Mouse (Mus musculus): Measurements from ENCODE around the gene Tspo. TPM values are rescaled to one million over a fixed set of nuclear protein-coding genes. Genes with fewer than 3 reads are reported as not detected.

Gene Tspo
- polyA plus RNA-seq, 1 experiment from 2014 or later, result 202 TPM

- Histone ChIP-seq H3K27ac (replicated peaks) (no peak overlapping the region), H3K9ac (no peak overlapping the region), H3K4me1 (replicated peaks) (peaks cover 37% of the 10 kb centered on the region), H3K27me3 (peaks cover 80% of the 10 kb centered on the region), H3K4me3 (replicated peaks) (no peak overlapping the region), H3K9me3 (replicated peaks) (no peaks in the 10 kb centered on the region), H3K36me3 (replicated peaks) (no peaks in the 10 kb centered on the region), H3K4me2 (no peak overlapping the region)
- 51% methylated on average over 4 of the region's 4 CpGs for WGBS (ENCODE audit: insufficient replicate concordance)
- no peak for ATAC-seq (ENCODE audit: insufficient read depth)
Observed at GRCm38 (mm10) chr15:83528892-83529291, 34.5 kb upstream of the Tspo start.

GRCm38 (mm10) chr15:83529765-83530164, 33.6 kb upstream of the Tspo start:
- Histone ChIP-seq H3K9me3 (replicated peaks) (no peaks in the 10 kb centered on the region), H3K4me2 (no peak overlapping the region), H3K36me3 (replicated peaks) (no peaks in the 10 kb centered on the region), H3K9ac (no peak overlapping the region), H3K27me3 (peaks cover 71% of the 10 kb centered on the region), H3K27ac (replicated peaks) (no peak overlapping the region), H3K4me3 (replicated peaks) (no peak overlapping the region), H3K4me1 (replicated peaks) (peaks cover 30% of the 10 kb centered on the region)
- WGBS (ENCODE audit: insufficient replicate concordance), result 53% methylated on average over 5 of the region's 5 CpGs
- ATAC-seq (ENCODE audit: insufficient read depth), result no peak

GRCm38 (mm10) chr15:83530233-83530632, 33.2 kb upstream of the Tspo start:
- no peak overlapping the region for H3K4me3 ChIP-seq (replicated peaks)
- no peak for ATAC-seq (ENCODE audit: insufficient read depth)
- no peak overlapping the region for H3K4me2 ChIP-seq
- H3K27me3 ChIP-seq, result peaks cover 67% of the 10 kb centered on the region
- no peak overlapping the region for H3K9ac ChIP-seq
- WGBS (ENCODE audit: insufficient replicate concordance), result 32% methylated on average over 9 of the region's 9 CpGs
- H3K9me3 ChIP-seq (replicated peaks), result no peaks in the 10 kb centered on the region
- no peaks in the 10 kb centered on the region for H3K36me3 ChIP-seq (replicated peaks)
- no peak overlapping the region; the same call in 1 of the 2 replicates for H3K27ac ChIP-seq (replicated peaks)
- peaks cover 30% of the 10 kb centered on the region for H3K4me1 ChIP-seq (replicated peaks)

- Histone ChIP-seq H3K36me3 (replicated peaks) (no peaks in the 10 kb centered on the region), H3K27me3 (peaks cover 62% of the 10 kb centered on the region), H3K4me1 (replicated peaks) (peaks cover 28% of the 10 kb centered on the region), H3K9ac (no peak overlapping the region), H3K27ac (replicated peaks) (no peak overlapping the region; the same call in 1 of the 2 replicates), H3K9me3 (replicated peaks) (no peaks in the 10 kb centered on the region), H3K4me3 (replicated peaks) (no peak overlapping the region), H3K4me2 (no peak overlapping the region)
- no peak for ATAC-seq (ENCODE audit: insufficient read depth)
- 43% methylated on average over 6 of the region's 6 CpGs for WGBS (ENCODE audit: insufficient replicate concordance)
Observed at GRCm38 (mm10) chr15:83530688-83531087, 32.7 kb upstream of the Tspo start.

GRCm38 (mm10) chr15:83531961-83532469, 31.4 kb upstream of the Tspo start:
- H3K27me3 ChIP-seq, result peaks cover 49% of the 10 kb centered on the region
- WGBS (ENCODE audit: insufficient replicate concordance), result 67% methylated on average over 5 of the region's 5 CpGs

GRCm38 (mm10) chr15:83532606-83533005, 30.8 kb upstream of the Tspo start:
- ATAC-seq (ENCODE audit: insufficient read depth), result no peak
- H3K27me3 ChIP-seq, result peaks cover 43% of the 10 kb centered on the region
- H3K4me1 ChIP-seq (replicated peaks), result peaks cover 9% of the 10 kb centered on the region
- no peaks in the 10 kb centered on the region for H3K36me3 ChIP-seq (replicated peaks)
- no peak overlapping the region for H3K9ac ChIP-seq
- 44% methylated on average over 7 of the region's 7 CpGs for WGBS (ENCODE audit: insufficient replicate concordance)
- no peak overlapping the region for H3K4me2 ChIP-seq
- H3K27ac ChIP-seq (replicated peaks), result no peak overlapping the region
- no peak overlapping the region for H3K4me3 ChIP-seq (replicated peaks)
- H3K9me3 ChIP-seq (replicated peaks), result no peaks in the 10 kb centered on the region

More at GRCm38 (mm10) chr15:83531961-83532469, 31.4 kb upstream of the Tspo start:
- peaks cover 15% of the 10 kb centered on the region for H3K4me1 ChIP-seq (replicated peaks)
- H3K4me3 ChIP-seq (replicated peaks), result no peak overlapping the region
- no peaks in the 10 kb centered on the region for H3K9me3 ChIP-seq (replicated peaks)
- no peak overlapping the region for H3K27ac ChIP-seq (replicated peaks)
- ATAC-seq (ENCODE audit: insufficient read depth), result no peak
- no peak overlapping the region for H3K9ac ChIP-seq
- H3K4me2 ChIP-seq, result no peak overlapping the region
- H3K36me3 ChIP-seq (replicated peaks), result no peaks in the 10 kb centered on the region

- H3K9ac ChIP-seq, result no peak overlapping the region
- peaks cover 17% of the 10 kb centered on the region for H3K27me3 ChIP-seq
- no peak overlapping the region for H3K27ac ChIP-seq (replicated peaks)
- no peak overlapping the region for H3K4me3 ChIP-seq (replicated peaks)
- 55% methylated on average over 17 of the region's 17 CpGs for WGBS (ENCODE audit: insufficient replicate concordance)
- no peak for ATAC-seq (ENCODE audit: insufficient read depth)
- H3K36me3 ChIP-seq (replicated peaks), result no peaks in the 10 kb centered on the region
- H3K9me3 ChIP-seq (replicated peaks), result no peaks in the 10 kb centered on the region
- H3K4me1 ChIP-seq (replicated peaks), result peaks cover 7% of the 10 kb centered on the region; the same call in 1 of the 2 replicates
- H3K4me2 ChIP-seq, result no peak overlapping the region
Observed at GRCm38 (mm10) chr15:83534960-83535889, 28.2 kb upstream of the Tspo start.

- Histone ChIP-seq H3K27me3 (peaks cover 10% of the 10 kb centered on the region), H3K9ac (no peak overlapping the region), H3K36me3 (replicated peaks) (no peaks in the 10 kb centered on the region), H3K9me3 (replicated peaks) (no peaks in the 10 kb centered on the region), H3K4me2 (no peak overlapping the region), H3K4me1 (replicated peaks) (peaks cover 1% of the 10 kb centered on the region; the same call in 1 of the 2 replicates), H3K4me3 (replicated peaks) (no peak overlapping the region), H3K27ac (replicated peaks) (no peak overlapping the region)
- no peak for ATAC-seq (ENCODE audit: insufficient read depth)
- 56% methylated on average over 6 of the region's 6 CpGs for WGBS (ENCODE audit: insufficient replicate concordance)
Observed at GRCm38 (mm10) chr15:83535890-83536231, 27.5 kb upstream of the Tspo start.

- no peak overlapping the region for H3K4me2 ChIP-seq
- H3K4me3 ChIP-seq (replicated peaks), result no peak overlapping the region
- no peaks in the 10 kb centered on the region for H3K27me3 ChIP-seq
- H3K9ac ChIP-seq, result no peak overlapping the region
- WGBS (ENCODE audit: insufficient replicate concordance), result 78% methylated on average over 2 of the region's 2 CpGs
- no peaks in the 10 kb centered on the region for H3K36me3 ChIP-seq (replicated peaks)
- H3K9me3 ChIP-seq (replicated peaks), result no peaks in the 10 kb centered on the region
- no peak for ATAC-seq (ENCODE audit: insufficient read depth)
- H3K27ac ChIP-seq (replicated peaks), result no peak overlapping the region
- no peaks in the 10 kb centered on the region; the same call in 1 of the 2 replicates for H3K4me1 ChIP-seq (replicated peaks)
Observed at GRCm38 (mm10) chr15:83538855-83539254, 24.5 kb upstream of the Tspo start.

GRCm38 (mm10) chr15:83539905-83540304, 23.5 kb upstream of the Tspo start:
- no peak for ATAC-seq (ENCODE audit: insufficient read depth)
- no peak overlapping the region for H3K4me2 ChIP-seq
- H3K9me3 ChIP-seq (replicated peaks), result no peaks in the 10 kb centered on the region
- H3K4me1 ChIP-seq (replicated peaks), result no peaks in the 10 kb centered on the region; the same call in 1 of the 2 replicates
- H3K27me3 ChIP-seq, result no peaks in the 10 kb centered on the region
- no peak overlapping the region for H3K4me3 ChIP-seq (replicated peaks)
- H3K9ac ChIP-seq, result no peak overlapping the region
- H3K27ac ChIP-seq (replicated peaks), result no peak overlapping the region
- WGBS (ENCODE audit: insufficient replicate concordance), result 30% methylated on average over 4 of the region's 4 CpGs
- H3K36me3 ChIP-seq (replicated peaks), result no peaks in the 10 kb centered on the region

- 56% methylated on average over 9 of the region's 9 CpGs for WGBS (ENCODE audit: insufficient replicate concordance)
- Histone ChIP-seq H3K36me3 (replicated peaks) (peaks cover 11% of the 10 kb centered on the region), H3K4me1 (replicated peaks) (no peaks in the 10 kb centered on the region), H3K27ac (replicated peaks) (no peak overlapping the region), H3K27me3 (no peaks in the 10 kb centered on the region), H3K9ac (no peak overlapping the region), H3K9me3 (replicated peaks) (no peaks in the 10 kb centered on the region), H3K4me2 (no peak overlapping the region), H3K4me3 (replicated peaks) (no peak overlapping the region)
- no peak for ATAC-seq (ENCODE audit: insufficient read depth)
Observed at GRCm38 (mm10) chr15:83541647-83542287, 21.6 kb upstream of the Tspo start.

All from liver, embryonic 15.5 days (tissue).